8 mouse cellular contexts compared by ENCODE assay signal in the genomic region with DNA sequence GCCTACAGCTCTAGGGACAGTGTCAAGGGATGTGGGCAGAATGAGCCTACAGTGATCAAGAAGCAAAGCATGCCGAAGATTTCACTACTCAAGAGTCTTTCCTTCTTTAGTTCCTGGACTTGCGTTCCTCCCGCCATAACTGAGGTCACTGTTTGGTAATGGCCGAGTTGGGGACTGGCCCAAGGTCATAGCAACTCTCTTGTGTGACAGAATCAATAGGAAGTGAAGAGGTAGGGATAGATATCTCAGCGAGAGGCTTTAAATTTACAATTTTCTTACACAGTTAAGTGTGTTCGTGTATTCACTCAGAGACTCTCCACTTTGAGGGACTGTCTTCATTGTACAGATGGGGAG. TPM values are rescaled to one million over a fixed set of nuclear protein-coding genes. Genes with fewer than 3 reads are reported as not detected.
A peak's percentile ranks its signal among the peaks of the same experiment; 100 is the strongest.
DNase-seq lines count a peak whose midpoint lies in the region; ATAC-seq and TF ChIP-seq lines count a peak whose summit lies in the region.

No protein-coding gene starts in this region.

- no peak overlapping the region for H3ac ChIP-seq in myocyte (ENCODE audit: control insufficient read depth, insufficient read length)

- intact Hi-C loops in left cerebral cortex, adult 2 months (cut with DNase I): no loop called here
- intact Hi-C loops in left cerebral cortex, postnatal 10 days (cut with DNase I): no loop called here

- H3K36me3 ChIP-seq in embryonic facial prominence, embryonic 10.5 days (replicated peaks): peaks cover 18% of the 10 kb centered on the region
- H3K36me3 ChIP-seq in intestine, embryonic 14.5 days (ENCODE audit: control insufficient read depth, insufficient read depth, low read length): peaks cover 2% of the 10 kb centered on the region
- no peaks in the 10 kb centered on the region for H3K36me3 ChIP-seq in myocyte (ENCODE audit: control insufficient read depth, insufficient read depth)

- H3K27ac ChIP-seq in left cerebral cortex, adult 2 months: no peak overlapping the region
- H3K27ac ChIP-seq in embryonic facial prominence, embryonic 10.5 days (replicated peaks): peak overlapping the region; percentile 92
- H3K27ac ChIP-seq in intestine, embryonic 14.5 days (ENCODE audit: low read depth): peak overlapping the region; percentile 72

- no peak for DNase-seq in left cerebral cortex, adult 2 months (ENCODE audit: extremely low spot score in 1 of 2, low spot score in 2 of 2)
- DNase-seq in left cerebral cortex, postnatal 10 days (ENCODE audit: extremely low spot score in 1 of 2, low spot score in 2 of 2): no peak
- DNase-seq in embryonic facial prominence, embryonic 10.5 days (ENCODE audit: low spot score): peak; percentile 16
- DNase-seq in intestine, embryonic 14.5 days (ENCODE audit: low spot score): no peak
- no peak for DNase-seq in right cerebral cortex, adult 2 months (ENCODE audit: low spot score in 2 of 2)
- no peak for DNase-seq in frontal cortex, postnatal 36 days (ENCODE audit: low spot score in 2 of 2)
- DNase-seq in yolk sac, embryonic 10.5 days (ENCODE audit: low spot score): no peak

- peak overlapping the region; percentile 61 for H3K9ac ChIP-seq in intestine, embryonic 14.5 days (ENCODE audit: low read length)

- no peak for TF ChIP-seq CTCF in left cerebral cortex, adult 2 months (IDR thresholded peaks at IDR 0.05)

- peak overlapping the region; percentile 70 for H3K4me2 ChIP-seq in intestine, embryonic 14.5 days (ENCODE audit: low read length)
- peak overlapping the region; percentile 86 for H3K4me2 ChIP-seq in myocyte (ENCODE audit: low read depth)

- TF ChIP-seq POLR2A in myocyte (IDR thresholded peaks at IDR 0.05; ENCODE audit: insufficient read length, low read depth): no peak

- no peaks in the 10 kb centered on the region for H3K9me3 ChIP-seq in embryonic facial prominence, embryonic 10.5 days
- no peaks in the 10 kb centered on the region for H3K9me3 ChIP-seq in intestine, embryonic 14.5 days (ENCODE audit: control insufficient read depth, low read length)

- no peak for ATAC-seq in intestine, embryonic 14.5 days (replicated peaks; ENCODE audit: low FRiP score, low TSS enrichment, low read depth)

- no peaks in the 10 kb centered on the region for H3K27me3 ChIP-seq in embryonic facial prominence, embryonic 10.5 days (replicated peaks; ENCODE audit: low read depth, poor library complexity, severe bottlenecking)
- no peaks in the 10 kb centered on the region for H3K27me3 ChIP-seq in intestine, embryonic 14.5 days (replicated peaks; ENCODE audit: control insufficient read depth, insufficient read depth, low read length)
- H3K27me3 ChIP-seq in myocyte (ENCODE audit: control insufficient read depth, insufficient read depth, insufficient read length): no peaks in the 10 kb centered on the region

- 54% methylated on average over 6 of the region's 6 CpGs for WGBS in embryonic facial prominence, embryonic 10.5 days
- WGBS in intestine, embryonic 14.5 days: 51% methylated on average over 6 of the region's 6 CpGs

- peak overlapping the region; percentile 68 for H3K4me3 ChIP-seq in left cerebral cortex, adult 2 months
- H3K4me3 ChIP-seq in embryonic facial prominence, embryonic 10.5 days: peak overlapping the region; percentile 86
- H3K4me3 ChIP-seq in intestine, embryonic 14.5 days (ENCODE audit: low read depth, low read length): peak overlapping the region; percentile 70
- H3K4me3 ChIP-seq in myocyte: peak overlapping the region; percentile 97

- peaks cover 44% of the 10 kb centered on the region for H3K4me1 ChIP-seq in embryonic facial prominence, embryonic 10.5 days
- peaks cover 15% of the 10 kb centered on the region for H3K4me1 ChIP-seq in intestine, embryonic 14.5 days (replicated peaks; ENCODE audit: control insufficient read depth, insufficient read depth, low read length)

- peaks cover 38% of the 10 kb centered on the region for H3K79me2 ChIP-seq in myocyte (ENCODE audit: control insufficient read depth, insufficient read depth)

TF ChIP-seq in myocyte, 11 proteins besides CTCF, POLR2A, EP300 and RAD21:
- TF ChIP-seq CEBPB (IDR thresholded peaks at IDR 0.05; ENCODE audit: insufficient read depth, poor library complexity, severe bottlenecking): no peak
- no peak for TF ChIP-seq MYOG (IDR thresholded peaks at IDR 0.05; ENCODE audit: control insufficient read depth in 1 of 3, insufficient read depth in 1 of 3, insufficient read length in 2 of 3, low read depth in 2 of 3)
- no peak for TF ChIP-seq TCF12 (IDR thresholded peaks at IDR 0.05; ENCODE audit: insufficient read depth, poor library complexity, severe bottlenecking)
- TF ChIP-seq USF1 (IDR thresholded peaks at IDR 0.05; ENCODE audit: low read depth): no peak
- no peak for TF ChIP-seq MAX (IDR thresholded peaks at IDR 0.05; ENCODE audit: low read depth)
- TF ChIP-seq POLR2AphosphoS2 (IDR thresholded peaks at IDR 0.05; ENCODE audit: insufficient read length, low read depth): no peak
- TF ChIP-seq REST (IDR thresholded peaks at IDR 0.05; ENCODE audit: insufficient read depth, insufficient read length): no peak
- no peak for TF ChIP-seq SRF (IDR thresholded peaks at IDR 0.05; ENCODE audit: control insufficient read depth, insufficient read length, low read depth)
- no peak for TF ChIP-seq MYOD1 (IDR thresholded peaks at IDR 0.05; ENCODE audit: control insufficient read depth in 1 of 3, insufficient read length in 2 of 3, low read depth in 2 of 3)

RNA-seq across cellular contexts. Expression of a gene that starts 0.8 kb away (rescaled TPM):
- 10 to 100 TPM; 27.6 to 28.7 TPM for total RNA-seq in left cerebral cortex, adult 2 months (2021)
- total RNA-seq in left cerebral cortex, postnatal 10 days (2021): 10 to 100 TPM; 25.9 to 26.0 TPM
- polyA plus RNA-seq in embryonic facial prominence, embryonic 10.5 days (2016; fragmentation: Nextera tagmentation; extraction: Ambion mirVana): 159 and 162 TPM in 2 replicates
- 188 and 189 TPM in 2 replicates for polyA plus RNA-seq in intestine, embryonic 14.5 days (2014; fragmentation: Nextera tagmentation; extraction: Ambion mirVana)
- 42.4 TPM for polyA plus RNA-seq in myocyte (2012; fragmentation: generic; extraction: Trizol)

RNA-seq across cellular contexts. Expression of a gene that starts 0.8 kb away (rescaled TPM):
- 10 to 100 TPM; 71.8 to 74.8 TPM for total RNA-seq in left cerebral cortex, adult 2 months (2021)
- 10 to 100 TPM; 43.6 to 44.9 TPM for total RNA-seq in left cerebral cortex, postnatal 10 days (2021)
- polyA plus RNA-seq in embryonic facial prominence, embryonic 10.5 days (2016; fragmentation: Nextera tagmentation; extraction: Ambion mirVana): 124 and 129 TPM in 2 replicates
- polyA plus RNA-seq in intestine, embryonic 14.5 days (2014; fragmentation: Nextera tagmentation; extraction: Ambion mirVana): 136 and 148 TPM in 2 replicates
- 82.9 TPM for polyA plus RNA-seq in myocyte (2012; fragmentation: generic; extraction: Trizol)

RNA-seq across cellular contexts. Expression of a gene that starts 30.9 kb away (rescaled TPM):
- total RNA-seq in left cerebral cortex, adult 2 months (2021): 1 to 10 TPM; 2.6 to 2.8 TPM
- total RNA-seq in left cerebral cortex, postnatal 10 days (2021): 1 to 10 TPM; 2.1 to 3.2 TPM
- 5.3 and 5.8 TPM in 2 replicates for polyA plus RNA-seq in embryonic facial prominence, embryonic 10.5 days (2016; fragmentation: Nextera tagmentation; extraction: Ambion mirVana)
- polyA plus RNA-seq in intestine, embryonic 14.5 days (2014; fragmentation: Nextera tagmentation; extraction: Ambion mirVana): 4.4 and 4.8 TPM in 2 replicates
- 51.3 TPM for polyA plus RNA-seq in myocyte (2012; fragmentation: generic; extraction: Trizol)

RNA-seq across cellular contexts. Expression of a gene that starts 57.7 kb away (rescaled TPM):
- 1 to 10 TPM; 3.5 to 3.9 TPM for total RNA-seq in left cerebral cortex, adult 2 months (2021)
- total RNA-seq in left cerebral cortex, postnatal 10 days (2021): 1 to 10 TPM; 4.6 to 4.9 TPM
- 3.6 and 3.7 TPM in 2 replicates for polyA plus RNA-seq in embryonic facial prominence, embryonic 10.5 days (2016; fragmentation: Nextera tagmentation; extraction: Ambion mirVana)
- 0.56 and 0.96 TPM in 2 replicates for polyA plus RNA-seq in intestine, embryonic 14.5 days (2014; fragmentation: Nextera tagmentation; extraction: Ambion mirVana)
- polyA plus RNA-seq in myocyte (2012; fragmentation: generic; extraction: Trizol): 1.8 TPM
